Mouse (Mus musculus) CH12.LX (cell line): ENCODE results near the gene Pah. TPM values are rescaled to one million over a fixed set of nuclear protein-coding genes. Genes with fewer than 3 reads are reported as not detected.

ENCODE experiments used
- DNase-seq: peaks from one replicate; pipeline ENCODE4 v3.0.0-alpha.2; 2013; ENCODE audit errors: extremely low read depth
- H3K27ac ChIP-seq: 2 replicates; pipeline ENCODE4 v1.5.1; 2012; ENCODE audit warnings: low read depth, mild to moderate bottlenecking, control low read depth, moderate library complexity; ENCODE audit not compliant: insufficient read depth
- H3K27me3 ChIP-seq: replicated peaks from 2 replicates; pipeline ENCODE3; 2012; ENCODE audit warnings: inconsistent platforms
- H3K36me3 ChIP-seq, 2 experiments: replicated peaks in 1 of 2; 2 replicates each; pipeline versions ENCODE3 to v1.6.1; 2012; ENCODE audit warnings: inconsistent platforms in 1 of 2, low read length in 1 of 2, mild to moderate bottlenecking in 1 of 2, mixed read lengths in 1 of 2, moderate library complexity in 1 of 2; ENCODE audit not compliant: control insufficient read depth in 1 of 2, insufficient read depth in 1 of 2
- H3K4me1 ChIP-seq, 2 experiments: 2 replicates each; pipeline ENCODE4 v1.6.1; 2012; ENCODE audit warnings: inconsistent platforms in 1 of 2, moderate library complexity in 1 of 2; ENCODE audit not compliant: insufficient read depth in 2 of 2, control insufficient read depth in 1 of 2
- H3K4me2 ChIP-seq: 2 replicates; pipeline ENCODE4 v1.6.1; 2012; ENCODE audit warnings: low read depth, mild to moderate bottlenecking, control low read depth; ENCODE audit not compliant: poor library complexity, insufficient read depth, severe bottlenecking
- H3K4me3 ChIP-seq, 3 experiments: fragments of 150-350 bp in 1 of 3; sonication (generic) in 1 of 3; replicated peaks in 1 of 3; 2 replicates each; pipeline versions ENCODE3 to v1.5.1; 2011 to 2012; ENCODE audit warnings: low read depth in 2 of 3, low read length in 2 of 3, mild to moderate bottlenecking in 2 of 3, moderate library complexity in 2 of 3, control low read depth in 1 of 3, improper control_type of control experiment in 1 of 3, inconsistent platforms in 1 of 3, mixed read lengths in 1 of 3; ENCODE audit not compliant: poor library complexity in 1 of 3
- H3K79me2 ChIP-seq: replicated peaks from 2 replicates; pipeline ENCODE4 v1.6.1; 2012; ENCODE audit warnings: mild to moderate bottlenecking, moderate library complexity; ENCODE audit not compliant: control insufficient read depth, poor library complexity, insufficient read depth, severe bottlenecking; ENCODE audit errors: extremely low read depth
- H3K9ac ChIP-seq: 2 replicates; pipeline ENCODE4 v1.6.1; 2012; ENCODE audit warnings: low read depth, mild to moderate bottlenecking, control low read depth, moderate library complexity; ENCODE audit not compliant: insufficient read depth
- H3K9me3 ChIP-seq: replicated peaks from 2 replicates; pipeline ENCODE3; 2012; ENCODE audit warnings: low read length, inconsistent platforms, mixed read lengths
- BHLHE40 ChIP-seq: IDR thresholded peaks from 2 replicates; pipeline ENCODE4 v1.6.1; 2011; ENCODE audit warnings: mild to moderate bottlenecking, low read depth, low read length, improper control_type of control experiment
- CHD1 ChIP-seq: IDR thresholded peaks from 2 replicates; pipeline ENCODE4 v1.6.1; 2012; ENCODE audit warnings: low read depth, low read length, improper control_type of control experiment, inconsistent platforms
- CTCF ChIP-seq, 2 experiments: IDR thresholded peaks in 1 of 2; conservative IDR thresholded peaks in 1 of 2; 2 replicates each; pipeline ENCODE4 v1.5.1; 2011 to 2012; ENCODE audit warnings: low read depth in 2 of 2, low read length in 2 of 2, improper control_type of control experiment in 1 of 2, inconsistent platforms in 1 of 2, mild to moderate bottlenecking in 1 of 2, moderate library complexity in 1 of 2
- E2F4 ChIP-seq: IDR thresholded peaks from 2 replicates; pipeline ENCODE4 v1.6.1; 2011; ENCODE audit warnings: low read depth, low read length, improper control_type of control experiment; ENCODE audit not compliant: insufficient replicate concordance
- EP300 ChIP-seq: IDR thresholded peaks from 2 replicates; pipeline ENCODE4 v1.6.1; 2011; ENCODE audit warnings: low read length, improper control_type of control experiment
- IRF4 ChIP-seq: IDR thresholded peaks from 2 replicates; pipeline ENCODE4 v1.6.1; 2014; ENCODE audit warnings: low read depth, mild to moderate bottlenecking, inconsistent platforms, low read length, improper control_type of control experiment
- JUND ChIP-seq: conservative IDR thresholded peaks from 2 replicates; pipeline ENCODE4 v1.6.1; 2011; ENCODE audit warnings: low read depth, low read length, improper control_type of control experiment
- KAT2A ChIP-seq: IDR thresholded peaks from 2 replicates; pipeline ENCODE4 v1.6.1; 2012; ENCODE audit warnings: low read length, improper control_type of control experiment, inconsistent platforms; ENCODE audit not compliant: insufficient replicate concordance
- MAX ChIP-seq: IDR thresholded peaks from 2 replicates; pipeline ENCODE4 v1.6.1; 2011; ENCODE audit warnings: low read length, improper control_type of control experiment
- MAZ ChIP-seq: IDR thresholded peaks from 2 replicates; pipeline ENCODE4 v1.6.1; 2012; ENCODE audit warnings: low read depth, mild to moderate bottlenecking, inconsistent platforms, low read length, improper control_type of control experiment, moderate library complexity
- MEF2A ChIP-seq: IDR thresholded peaks from 2 replicates; pipeline ENCODE4 v1.6.1; 2014; ENCODE audit warnings: low read depth, mild to moderate bottlenecking, inconsistent platforms, low read length, improper control_type of control experiment, borderline replicate concordance
- PAX5 ChIP-seq: IDR thresholded peaks from 2 replicates; pipeline ENCODE4 v1.6.1; 2012; ENCODE audit warnings: low read length, inconsistent platforms, mixed read lengths
- RAD21 ChIP-seq: IDR thresholded peaks from 2 replicates; pipeline ENCODE4 v1.6.1; 2011; ENCODE audit warnings: low read depth, mild to moderate bottlenecking, low read length, improper control_type of control experiment, moderate library complexity
- RCOR1 ChIP-seq: conservative IDR thresholded peaks from 2 replicates; pipeline ENCODE4 v1.6.1; 2012; ENCODE audit warnings: low read depth, mild to moderate bottlenecking, inconsistent platforms, low read length, improper control_type of control experiment
- SMC3 ChIP-seq: IDR thresholded peaks from 2 replicates; pipeline ENCODE4 v1.6.1; 2011; ENCODE audit warnings: low read depth, low read length, improper control_type of control experiment
- TBP ChIP-seq: conservative IDR thresholded peaks from 2 replicates; pipeline ENCODE4 v1.6.1; 2011; ENCODE audit warnings: low read depth, low read length, improper control_type of control experiment
- UBTF ChIP-seq: IDR thresholded peaks from 2 replicates; pipeline ENCODE4 v1.6.1; 2012; ENCODE audit warnings: low read depth, mild to moderate bottlenecking, inconsistent platforms, low read length, improper control_type of control experiment, moderate library complexity
- USF1 ChIP-seq: IDR thresholded peaks from 2 replicates; pipeline ENCODE4 v1.6.1; 2014; ENCODE audit warnings: low read depth, mild to moderate bottlenecking, inconsistent platforms, low read length, improper control_type of control experiment
- USF2 ChIP-seq: conservative IDR thresholded peaks from 2 replicates; pipeline ENCODE4 v1.6.1; 2011; ENCODE audit warnings: low read depth, low read length, improper control_type of control experiment
- ZC3H11A ChIP-seq: IDR thresholded peaks from 2 replicates; pipeline ENCODE4 v1.6.1; 2012; ENCODE audit warnings: low read depth, mild to moderate bottlenecking, inconsistent platforms, low read length, improper control_type of control experiment
- ZNF384 ChIP-seq: IDR thresholded peaks from 2 replicates; pipeline ENCODE4 v1.6.1; 2012; ENCODE audit warnings: low read depth, low read length, improper control_type of control experiment, inconsistent platforms
- dilution Hi-C: fragments of 300-500 bp; cut with MboI; formaldehyde crosslinking; loops from 2 replicates; pipeline ENCODE4 v1.14.3; 2020; ENCODE audit warnings: low sequenced_read_pairs; ENCODE audit not compliant: extremely low pct_unique_long_range_greater_than_20kb, extremely low pct_ligation_motif_present
- in situ Hi-C: fragments of 300-500 bp; cut with MboI; formaldehyde crosslinking; loops from 3 replicates; pipeline ENCODE4 v1.14.3; 2019; ENCODE audit warnings: low sequenced_read_pairs, low pct_ligation_motif_present, low pct_unique_long_range_greater_than_20kb, mixed read lengths
- polyA plus RNA-seq: library from polyadenylated mRNA; unstranded; fragments of >175 nt; gene quantifications from 2 replicates; pipeline ENCODE4 v1.2.1, GENCODE M21; 2012; ENCODE audit warnings: low read depth; ENCODE audit not compliant: insufficient read length
- total RNA-seq, 2 experiments: library from RNA; depleted of rRNA; stranded (reverse); fragments of 300-350 nt in 1 of 2; fragments of >200 nt in 1 of 2; gene quantifications; 2 replicates each; pipeline ENCODE4 v1.2.3; 2012 to 2014

Pah gene
- total and polyA plus RNA-seq, 3 experiments, result not detected

DNA sequence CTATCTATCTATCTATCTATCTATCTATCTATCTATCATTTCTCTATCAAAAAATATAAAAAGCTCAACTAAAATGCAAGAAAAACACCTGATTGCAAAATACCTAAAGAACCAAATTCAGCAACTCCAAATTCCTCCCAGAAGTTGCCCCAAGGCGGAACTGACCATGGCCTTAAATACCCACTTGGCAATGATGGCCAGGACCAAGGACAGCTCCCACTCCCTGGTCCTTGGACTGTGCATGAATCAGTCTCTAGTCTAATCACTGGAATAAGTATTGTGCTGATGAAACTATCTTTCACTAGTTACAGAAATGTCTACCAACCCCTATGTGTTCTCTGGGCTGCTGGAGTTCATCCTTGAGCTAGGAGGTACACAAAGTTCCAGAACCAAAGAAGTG lies 65.1 kb downstream of the Pah start:
- Histone ChIP-seq H3K79me2 (no peaks in the 10 kb centered on the region), H3K4me3 (no peak overlapping the region), H3K4me1 (no peaks in the 10 kb centered on the region), H3K4me2 (no peak overlapping the region), H3K9me3 (peaks cover 2% of the 10 kb centered on the region), H3K27ac (no peak overlapping the region), H3K9ac (no peak overlapping the region), H3K36me3 (no peaks in the 10 kb centered on the region), H3K27me3 (no peaks in the 10 kb centered on the region)
- TF ChIP-seq KAT2A (no peak), TBP (no peak), JUND (no peak), USF1 (no peak), SMC3 (no peak), BHLHE40 (no peak), UBTF (no peak), CTCF (conservative IDR thresholded peaks at IDR 0.05 in 1 of 2, IDR thresholded peaks at IDR 0.05 in 1 of 2; ENCODE audit: low read depth in 2 of 2, low read length in 2 of 2) (no peak), PAX5 (no peak), RCOR1 (no peak), CHD1 (no peak)
- in situ Hi-C loops (no loop called here), dilution Hi-C loops (no loop called here)
- DNase-seq, result peak; percentile 12

DNA sequence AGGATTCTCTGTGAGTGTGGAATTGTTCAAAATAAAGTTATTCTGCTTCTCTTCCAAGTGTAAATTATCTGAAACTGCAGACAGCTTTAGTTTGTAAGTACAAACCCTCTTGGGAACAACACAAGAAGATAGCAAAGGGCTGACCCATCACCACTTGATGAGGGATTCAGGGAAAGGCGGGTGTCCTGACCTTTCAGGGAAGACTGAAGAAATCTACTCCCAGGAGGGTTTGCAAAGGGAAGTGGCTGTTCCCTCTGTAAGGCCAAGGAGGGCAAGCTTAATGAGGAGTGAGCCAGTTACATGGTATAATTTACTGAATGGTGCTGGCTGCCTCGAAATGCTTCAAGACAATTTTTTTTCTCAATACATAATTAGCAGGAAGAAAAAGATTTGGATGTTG lies 72.3 kb downstream of the Pah start:
- no peaks in the 10 kb centered on the region for H3K79me2 ChIP-seq
- no peak overlapping the region for H3K9ac ChIP-seq
- TF ChIP-seq KAT2A (no peak), IRF4 (no peak), ZC3H11A (no peak), ZNF384 (no peak)
- DNase-seq, result no peak
- no peaks in the 10 kb centered on the region for H3K9me3 ChIP-seq
- in situ Hi-C loops (no loop called here), dilution Hi-C loops (no loop called here)
- H3K4me3 ChIP-seq, result no peak overlapping the region
- no peak overlapping the region for H3K27ac ChIP-seq
- no peak overlapping the region for H3K4me2 ChIP-seq
- H3K36me3 ChIP-seq, result no peaks in the 10 kb centered on the region
- H3K27me3 ChIP-seq, result peaks cover 2% of the 10 kb centered on the region
- peaks cover 0 to 15% of the 10 kb centered on the region in 2 experiments; a peak in 2 of 4 replicates for H3K4me1 ChIP-seq

DNA sequence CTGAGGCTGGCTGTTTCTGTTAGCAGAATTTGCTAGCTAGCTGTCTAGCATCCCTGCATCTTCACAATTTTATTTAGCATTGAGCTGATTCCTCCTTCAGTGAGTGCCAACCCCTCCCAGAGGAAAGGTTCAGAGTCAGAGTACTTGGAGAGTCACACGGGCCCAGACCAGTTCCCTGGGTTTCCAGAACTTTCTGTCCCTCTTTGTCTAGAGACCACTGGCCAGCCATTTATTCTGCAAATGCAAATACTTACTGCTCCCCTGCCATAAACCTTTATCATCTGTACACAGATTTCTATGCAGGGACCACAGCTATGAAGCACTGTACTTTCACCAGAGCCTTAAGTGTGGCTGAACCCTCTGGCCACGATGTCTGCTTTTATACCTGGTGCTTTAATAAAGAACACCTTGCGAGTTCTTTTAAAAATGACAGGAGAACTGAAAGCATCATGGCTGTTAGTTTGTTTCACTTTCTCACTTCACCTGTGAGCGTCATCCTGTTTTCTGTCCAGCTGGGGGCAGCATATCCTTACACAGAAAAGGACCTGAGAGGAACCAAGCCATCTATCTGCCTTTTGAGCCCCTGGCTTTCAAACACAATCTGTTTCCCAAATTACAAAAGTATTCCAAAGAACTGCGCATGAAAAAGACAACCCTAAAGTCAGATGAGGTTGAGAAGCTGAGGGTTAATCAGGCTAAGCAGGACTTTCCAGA lies 74.9 kb downstream of the Pah start:
- H3K79me2 ChIP-seq, result no peaks in the 10 kb centered on the region
- TF ChIP-seq SMC3 (peak; percentile 76), RAD21 (peak; percentile 90), MAX (no peak), ZC3H11A (peak; percentile 14; the same call in 1 of the 2 replicates), MEF2A (no peak), USF2 (no peak), CTCF (conservative IDR thresholded peaks at IDR 0.05 in 1 of 2, IDR thresholded peaks at IDR 0.05 in 1 of 2; ENCODE audit: low read depth in 2 of 2, low read length in 2 of 2) (peak; percentile 32 to 88; a peak in 2 of 4 replicates), EP300 (no peak), MAZ (0 out of 2 replicates have a peak, but pooled peaks have one; percentile 13), E2F4 (no peak), IRF4 (peak; percentile 53; the same call in 1 of the 2 replicates), TBP (no peak)
- TF ChIP-seq, all 38 proteins: peak for 6
- in situ Hi-C loops, result no loop called here
- Histone ChIP-seq H3K9ac (no peak overlapping the region; the same call in 1 of the 2 replicates), H3K4me1 (peaks cover 0 to 15% of the 10 kb centered on the region in 2 experiments; a peak in 2 of 4 replicates), H3K27ac (no peak overlapping the region), H3K27me3 (peaks cover 2% of the 10 kb centered on the region), H3K36me3 (no peaks in the 10 kb centered on the region), H3K9me3 (no peaks in the 10 kb centered on the region), H3K4me2 (peak overlapping the region; percentile 93), H3K4me3 (peak overlapping the region in 1 of 3 experiments; percentile 27)
- peak; percentile 83 for DNase-seq
- dilution Hi-C loops, result no loop called here
